Mouse (Mus musculus) heart, postnatal 25 days (tissue): ENCODE data around the gene Tmem181a. TPM values are rescaled to one million over a fixed set of nuclear protein-coding genes. Genes with fewer than 3 reads are reported as not detected.
"Not testable (repeated sequence)": the region's sequence is repeated elsewhere in the genome, so short reads cannot be mapped to it uniquely, and the experiment has no call there.

Experiments used
- DNase-seq: peaks from one replicate; pipeline ENCODE4 v3.0.0; 2022; ENCODE audit warnings: low spot score
- intact Hi-C: fragments of 180-260 bp; cut with DNase I; formaldehyde crosslinking; loops from one replicate; pipeline ENCODE4 v1.15.1; 2025
- total RNA-seq, 2 experiments: library from RNA; stranded (reverse); gene quantifications; 2 replicates each; pipeline ENCODE4 v1.2.3; 2021

The Tmem181a gene
- total RNA-seq: 1 to 10 TPM; 8.7 to 8.8 TPM

DNA sequence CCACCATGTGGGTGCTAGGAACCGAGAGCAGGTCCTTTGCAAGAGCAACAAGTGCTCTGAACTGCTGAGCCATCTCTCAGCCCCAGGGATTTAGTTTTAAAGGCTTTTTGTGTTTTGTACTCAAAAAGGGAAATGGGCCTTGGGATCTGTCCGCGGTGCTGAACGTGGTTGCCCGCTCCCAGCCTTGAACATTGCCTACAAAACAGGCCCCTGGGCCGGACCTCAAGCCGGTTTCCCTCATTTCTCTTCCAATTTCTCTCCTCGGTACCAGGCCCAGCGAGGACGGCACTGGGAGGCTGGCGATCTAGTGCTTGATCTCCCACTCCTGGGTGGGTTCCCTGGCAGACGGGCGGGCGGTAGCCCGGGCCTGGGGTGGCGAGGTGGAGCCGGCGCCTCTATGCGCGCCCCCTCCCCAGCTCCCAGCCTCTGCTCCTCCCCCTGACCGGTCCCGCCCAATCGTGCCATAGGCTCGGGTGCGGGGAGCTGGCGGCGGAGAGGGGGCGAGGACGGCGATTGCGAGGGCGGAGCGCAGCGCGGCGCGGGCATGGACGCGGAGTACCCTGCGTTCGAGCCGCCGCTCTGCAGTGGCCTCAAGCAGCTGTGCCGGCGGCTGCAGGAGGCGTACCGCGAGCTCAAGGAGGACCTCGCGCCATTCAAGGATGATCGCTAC lies at the start of gene Tmem181a:
TSS of gene Tmem181a (plus strand) at position 461 of the 670 bp plus-strand sequence.
- intact Hi-C loops: not testable (repeated sequence)

DNA sequence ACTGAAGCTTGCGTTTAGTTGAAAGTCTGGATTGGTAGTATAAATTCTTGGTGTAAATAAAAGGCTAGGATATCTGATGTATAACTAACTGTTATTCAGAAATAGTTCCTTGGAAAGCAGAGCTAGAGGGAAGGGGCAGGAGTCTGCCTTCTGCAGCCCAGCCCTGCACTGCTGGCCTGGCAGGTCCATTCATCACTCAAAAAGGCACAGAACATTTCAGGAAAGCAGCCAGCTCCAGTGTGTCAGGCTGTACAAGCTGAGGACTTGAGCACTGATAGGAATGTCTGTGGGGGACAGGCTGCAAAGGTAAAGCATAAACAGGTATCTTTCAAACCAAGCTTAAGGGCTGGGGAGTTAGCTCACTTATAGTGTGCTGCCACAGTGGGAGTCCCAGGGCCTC lies 44.9 kb upstream of the Tmem181a start:
- intact Hi-C loops: loop anchor here (5.0 kb wide), 1 partner anchor 39 kb away; no protein-coding TSS in a partner anchor
- DNase-seq: no peak

More for the DNA sequence above, at the start of gene Tmem181a:
- not testable (repeated sequence) for DNase-seq

DNA sequence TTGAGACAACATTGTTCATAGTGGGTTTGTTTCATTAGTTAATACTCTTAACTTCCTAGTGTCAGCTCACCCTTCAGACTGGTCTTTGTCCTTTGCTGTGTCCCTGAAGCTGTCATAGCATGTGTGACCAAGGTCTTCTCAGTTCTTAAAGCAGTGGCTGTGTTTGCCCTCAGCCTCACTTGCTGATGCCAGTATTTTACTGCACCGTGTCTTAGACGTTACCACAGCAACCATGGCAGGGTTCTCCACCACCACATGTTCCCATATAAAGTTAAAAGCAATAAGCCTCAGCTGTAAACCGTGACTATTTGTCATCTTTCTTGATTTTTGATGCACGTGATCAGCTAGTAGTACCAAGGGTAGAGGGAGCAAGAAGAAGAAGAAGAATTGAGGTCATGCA lies 41.0 kb upstream of the Tmem181a start:
- DNase-seq: no peak
- intact Hi-C loops: loop anchor here (5.0 kb wide), 1 partner anchor 108 kb away; the partner anchor contains the start of gene Tulp4

DNA sequence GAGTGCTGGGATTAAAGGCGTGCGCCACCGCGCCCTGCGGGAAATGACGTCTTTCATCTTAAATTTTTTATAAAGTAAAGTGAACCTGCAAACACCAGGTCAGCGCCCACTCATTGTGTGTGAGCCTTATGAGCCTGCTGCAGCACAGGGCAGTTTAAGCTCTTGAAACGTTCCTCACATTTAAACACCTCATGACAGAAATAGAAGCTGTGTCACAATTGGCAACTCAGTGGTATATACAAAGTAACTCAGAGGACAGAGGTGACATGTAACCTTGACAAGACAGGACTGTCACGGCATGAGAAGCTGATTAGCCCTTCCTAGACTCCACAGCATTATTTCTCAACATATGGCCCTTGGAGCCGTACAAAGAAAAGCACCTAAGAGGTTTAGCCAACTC lies 40.1 kb upstream of the Tmem181a start:
- no peak for DNase-seq
- intact Hi-C loops: loop anchor here (5.0 kb wide), 1 partner anchor 109 kb away; the partner anchor contains the start of gene Tulp4

DNA sequence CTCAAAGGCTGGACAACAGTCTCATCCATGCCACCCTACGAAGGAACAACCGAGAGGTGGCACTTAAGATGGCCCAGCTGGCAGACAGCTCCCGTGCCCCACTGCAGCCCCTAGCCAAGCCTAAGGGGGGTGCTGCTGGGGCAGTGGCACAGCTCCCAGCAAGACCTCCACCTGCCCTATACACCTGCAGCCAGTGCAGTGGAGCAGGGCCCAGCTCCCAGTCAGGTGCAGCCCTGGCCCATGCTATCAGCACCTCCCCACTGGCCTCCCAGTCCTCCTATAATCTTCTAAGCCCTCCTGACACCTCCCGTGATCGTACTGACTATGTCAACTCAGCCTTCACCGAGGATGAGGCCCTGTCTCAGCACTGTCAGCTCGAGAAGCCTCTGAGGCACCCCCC lies 24.0 kb upstream of the Tmem181a start:
- DNase-seq, intact Hi-C loops: not testable (repeated sequence)

DNA sequence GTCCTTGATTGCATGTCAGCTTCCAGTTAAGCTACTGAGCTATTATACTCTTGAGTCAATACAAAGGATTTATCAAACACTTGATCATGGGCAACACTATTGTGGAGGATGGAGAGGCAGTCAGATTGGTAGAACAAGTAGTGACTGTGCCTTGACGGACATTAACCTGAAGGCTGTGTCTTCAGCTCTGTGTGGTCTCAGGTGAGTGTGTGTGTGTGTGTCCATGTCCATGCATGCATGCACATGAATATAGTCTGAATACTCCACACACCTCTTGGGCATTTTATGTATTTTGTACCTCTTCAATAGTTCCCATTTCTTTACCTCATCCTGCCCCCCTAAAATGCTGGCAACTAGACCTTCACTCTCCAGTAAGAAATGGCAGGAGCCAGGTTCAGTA lies 5.4 kb upstream of the Tmem181a start:
- intact Hi-C loops, DNase-seq: not testable (repeated sequence)

DNA sequence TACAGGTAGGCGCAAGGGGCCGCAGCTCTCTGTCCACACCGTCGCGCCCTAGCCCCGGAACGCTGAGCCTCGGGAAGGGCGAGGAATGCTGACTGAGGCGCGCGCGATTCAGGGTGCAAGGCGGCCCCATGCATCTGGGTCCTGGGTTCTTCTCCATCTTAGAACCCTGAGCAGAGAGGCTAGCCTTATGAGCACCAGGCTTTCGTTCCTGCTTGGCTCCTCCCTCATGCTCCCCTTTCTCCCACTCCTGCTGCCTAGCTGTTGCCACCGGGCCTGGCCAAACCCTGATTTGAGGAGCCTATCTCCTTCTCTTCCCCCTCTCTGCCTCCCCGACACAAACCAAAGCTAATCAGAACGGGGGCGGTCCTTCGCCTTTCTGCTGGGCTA lies 403 bp downstream of the Tmem181a start:
- DNase-seq, intact Hi-C loops: not testable (repeated sequence)

DNA sequence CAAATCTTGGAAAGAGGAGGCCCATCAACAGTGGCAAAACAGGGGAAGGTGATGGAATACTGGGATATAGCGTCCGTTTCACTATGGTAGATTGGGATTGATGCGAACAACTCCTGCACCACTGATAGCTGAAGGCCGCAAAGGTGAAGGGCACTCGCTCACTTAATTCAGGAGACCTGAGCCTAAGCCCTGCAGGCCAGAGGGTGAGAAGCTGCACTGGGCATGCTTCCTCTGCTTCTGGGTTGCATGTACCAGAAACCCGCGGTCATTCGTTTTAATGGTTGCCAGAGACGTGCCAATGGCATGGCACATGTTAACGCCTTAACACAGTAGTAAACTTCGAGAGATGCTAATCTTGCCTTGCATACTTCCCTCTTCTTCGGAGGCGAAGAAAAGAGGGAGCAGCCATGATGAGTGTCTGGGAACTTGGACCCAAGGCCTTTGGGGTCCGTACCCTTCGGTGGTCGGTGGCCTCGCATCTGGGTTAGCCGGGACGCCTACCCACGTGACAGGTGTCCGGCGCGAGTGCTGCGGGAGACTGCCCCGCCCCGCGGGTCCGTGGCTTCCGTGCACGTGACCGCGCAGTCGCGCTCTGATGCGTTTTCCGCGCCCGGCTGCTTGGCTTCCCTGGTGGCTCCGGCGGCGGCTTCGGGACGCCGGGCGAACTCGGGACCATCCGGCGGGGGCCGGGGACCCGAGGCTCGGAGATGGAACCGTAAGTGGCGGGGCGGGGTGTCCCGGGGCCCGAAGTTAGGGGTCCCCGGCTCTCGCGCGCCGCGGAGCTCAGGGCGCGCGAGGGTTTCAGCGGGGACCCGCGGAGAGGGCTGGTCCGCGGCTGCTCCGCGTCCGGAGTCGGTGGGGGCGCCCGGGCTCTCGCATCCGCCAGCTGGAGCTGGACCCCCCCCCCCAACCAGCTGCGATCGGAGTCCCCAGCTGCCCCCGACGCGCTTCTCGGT lies 13.5 kb downstream of the Tmem181a start:
- DNase-seq, intact Hi-C loops: not testable (repeated sequence)

DNA sequence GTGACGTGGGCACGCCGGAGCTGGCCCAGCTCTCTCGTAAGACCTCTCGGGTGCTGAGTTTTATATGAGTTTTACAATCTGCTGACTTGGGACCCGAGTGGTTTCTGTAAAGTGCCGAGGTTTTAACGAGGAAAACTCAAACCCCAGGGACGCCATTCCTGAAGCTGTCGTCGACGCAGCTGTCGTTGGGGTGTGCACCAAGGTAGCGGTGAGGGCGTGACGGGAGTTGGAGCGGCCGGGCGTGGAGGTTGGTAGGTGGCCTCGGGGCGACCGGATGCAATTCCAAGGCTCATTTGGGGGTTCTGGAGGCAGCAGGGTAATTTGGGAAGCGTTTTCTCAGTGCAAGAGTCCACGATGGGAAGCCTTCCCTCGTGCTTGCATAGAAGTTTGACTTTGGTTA lies 14.2 kb downstream of the Tmem181a start:
- DNase-seq, intact Hi-C loops: not testable (repeated sequence)

DNA sequence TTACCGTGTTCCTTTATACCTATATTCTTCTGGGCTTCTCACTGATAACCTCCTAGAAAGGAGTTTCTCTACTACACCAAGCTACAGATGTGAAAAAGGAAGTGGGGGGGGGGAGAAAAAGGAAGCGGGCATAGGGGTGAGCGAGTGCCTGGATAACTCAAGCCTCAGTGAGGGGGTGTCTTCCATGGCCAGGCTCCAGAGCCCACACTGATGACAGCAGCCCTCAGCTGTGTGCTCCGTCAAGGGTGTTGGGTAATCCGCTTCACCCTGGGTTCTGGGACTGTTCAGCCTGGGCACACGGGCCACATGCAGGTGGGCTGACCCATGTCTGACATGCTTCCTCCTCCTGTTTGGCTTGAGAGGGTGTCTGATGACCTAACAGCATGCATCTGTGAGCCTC lies 15.3 kb downstream of the Tmem181a start:
- DNase-seq, intact Hi-C loops: not testable (repeated sequence)

DNA sequence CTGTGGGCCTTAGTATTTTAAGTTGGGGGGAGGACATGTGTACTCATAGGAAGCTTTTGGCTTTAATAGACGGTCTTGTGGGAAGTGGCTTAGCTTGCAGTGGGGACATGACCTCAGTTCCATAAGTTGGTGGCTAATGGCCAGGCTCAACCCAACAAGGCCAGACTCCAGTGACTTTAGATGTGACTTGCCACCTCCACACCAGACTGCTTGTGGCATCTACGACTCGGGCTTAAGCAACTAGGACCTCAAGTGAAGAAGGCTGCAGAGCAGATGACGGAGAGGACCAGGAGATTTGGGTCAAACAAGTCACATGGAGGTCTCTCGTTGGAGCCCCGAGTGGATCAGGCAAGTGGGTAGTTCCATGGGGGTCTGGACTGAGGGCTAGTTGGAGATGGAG lies 18.0 kb downstream of the Tmem181a start:
- intact Hi-C loops, DNase-seq: not testable (repeated sequence)

DNA sequence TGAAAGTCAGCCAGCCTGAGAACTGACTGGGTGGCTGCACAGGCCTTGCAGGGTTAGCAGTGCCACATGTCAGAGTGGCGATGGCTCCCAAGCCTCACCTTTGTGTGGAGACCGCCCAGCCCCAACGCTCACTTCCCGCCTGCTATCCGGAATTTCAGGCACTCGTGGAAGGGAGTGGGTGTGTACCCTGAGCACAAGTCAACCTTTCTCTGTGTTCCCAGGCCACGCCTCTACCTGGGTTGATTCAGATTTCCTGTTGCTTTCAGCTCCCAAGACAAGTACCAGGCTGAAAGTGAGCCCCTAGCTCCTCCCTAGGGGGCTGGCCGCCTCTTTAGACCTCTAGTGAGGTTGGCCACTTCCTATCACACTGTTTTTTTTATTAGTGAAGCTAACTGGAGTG lies 22.5 kb downstream of the Tmem181a start:
- DNase-seq, intact Hi-C loops: not testable (repeated sequence)

DNA sequence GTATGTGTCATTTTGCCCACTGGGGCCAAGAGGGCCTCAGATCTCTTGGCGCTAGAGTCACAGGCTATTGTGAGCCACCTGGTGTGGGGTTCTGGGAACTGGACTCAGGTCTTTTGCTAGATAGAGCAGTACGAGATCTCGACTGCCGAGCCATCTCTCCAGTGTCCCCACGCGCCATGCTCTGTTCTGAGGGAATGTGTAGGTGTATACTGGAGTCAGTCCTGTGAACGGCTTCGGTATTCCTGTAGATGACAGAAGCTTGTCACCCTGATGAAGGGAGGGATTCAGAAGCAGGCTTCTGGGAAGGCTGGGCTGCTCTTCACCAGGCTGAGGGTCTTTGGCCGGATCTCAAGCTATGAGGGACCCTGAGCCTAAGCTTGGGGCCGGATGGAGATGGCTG lies 23.1 kb downstream of the Tmem181a start:
- intact Hi-C loops, DNase-seq: not testable (repeated sequence)

DNA sequence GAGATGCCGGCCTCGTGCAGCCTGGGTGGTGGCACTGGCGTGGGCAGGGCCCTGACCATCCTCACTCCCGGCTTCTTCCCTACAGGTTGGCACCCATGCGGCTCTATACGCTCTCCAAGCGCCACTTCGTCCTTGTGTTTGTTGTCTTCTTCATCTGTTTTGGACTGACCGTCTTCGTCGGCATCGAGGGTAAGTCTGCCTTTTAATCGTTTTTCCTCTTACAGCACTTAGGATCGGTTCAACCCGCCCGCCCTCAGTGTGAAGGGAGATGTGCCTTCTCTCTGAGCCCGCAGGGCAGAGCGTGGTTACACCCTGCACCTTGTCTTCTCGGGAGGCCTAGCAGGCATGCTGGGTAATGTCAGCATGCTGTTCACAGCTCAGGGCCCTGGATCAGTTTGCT lies 23.9 kb downstream of the Tmem181a start:
- intact Hi-C loops: not testable (repeated sequence)

DNA sequence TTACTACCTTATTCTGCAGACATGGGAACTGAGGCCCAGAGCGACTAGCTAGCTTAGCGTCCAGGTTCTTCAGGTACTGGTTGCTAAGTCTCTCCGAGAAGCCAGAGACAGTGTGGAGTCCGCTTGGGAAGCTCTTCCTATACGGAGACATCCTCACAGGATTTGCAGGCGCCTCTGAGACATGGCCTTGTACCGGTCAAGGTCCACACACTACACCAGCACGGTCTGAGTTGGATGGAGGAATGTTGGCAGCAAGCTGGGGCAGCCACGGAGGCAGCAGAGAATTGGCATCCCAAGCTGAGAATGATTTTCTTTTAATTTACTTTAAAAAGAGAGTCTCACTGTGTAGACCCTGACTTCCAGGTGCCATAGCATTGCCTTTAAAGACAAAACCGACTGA lies 26.5 kb downstream of the Tmem181a start:
- DNase-seq, intact Hi-C loops: not testable (repeated sequence)

More for the DNA sequence above, 23.9 kb downstream of the Tmem181a start:
- not testable (repeated sequence) for DNase-seq

DNA sequence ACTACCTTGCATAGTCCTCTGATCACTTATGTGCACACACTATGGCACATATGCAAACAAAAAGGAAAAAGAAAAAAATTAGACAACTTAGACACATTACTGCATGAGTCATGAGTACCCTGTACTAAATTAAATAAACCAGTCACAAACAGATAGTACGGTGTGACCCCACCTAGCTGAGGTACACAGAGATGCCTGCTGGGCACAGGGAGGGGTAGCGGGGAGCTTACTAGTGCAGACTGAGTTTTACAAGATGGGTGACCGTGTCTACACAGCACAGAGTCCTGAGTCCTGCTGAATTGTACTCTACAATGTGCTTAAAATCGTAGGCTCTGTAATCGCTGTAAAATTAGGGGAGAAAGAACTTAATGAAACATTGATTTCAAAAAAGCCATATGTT lies 29.5 kb downstream of the Tmem181a start:
- intact Hi-C loops, DNase-seq: not testable (repeated sequence)

DNA sequence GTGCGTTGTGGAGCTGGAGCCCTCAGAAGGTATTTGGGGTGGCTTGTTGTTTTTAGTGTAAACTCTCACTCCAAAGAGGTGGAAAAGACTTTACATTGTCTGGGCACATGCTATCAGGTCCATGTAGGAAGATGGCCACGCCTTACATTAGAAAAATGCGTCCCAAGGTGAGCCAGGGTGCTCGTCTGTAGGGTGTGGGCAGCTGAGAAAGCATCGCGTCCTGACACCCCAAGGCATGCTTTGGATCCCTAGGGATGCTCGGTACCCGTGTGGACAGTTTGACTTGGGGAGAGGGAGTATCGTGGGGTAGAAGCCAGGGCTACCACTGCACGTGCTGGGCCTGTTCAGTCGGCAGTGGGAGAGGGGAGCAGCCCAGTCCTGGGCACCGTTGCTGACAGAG lies 32.4 kb downstream of the Tmem181a start:
- intact Hi-C loops, DNase-seq: not testable (repeated sequence)

DNA sequence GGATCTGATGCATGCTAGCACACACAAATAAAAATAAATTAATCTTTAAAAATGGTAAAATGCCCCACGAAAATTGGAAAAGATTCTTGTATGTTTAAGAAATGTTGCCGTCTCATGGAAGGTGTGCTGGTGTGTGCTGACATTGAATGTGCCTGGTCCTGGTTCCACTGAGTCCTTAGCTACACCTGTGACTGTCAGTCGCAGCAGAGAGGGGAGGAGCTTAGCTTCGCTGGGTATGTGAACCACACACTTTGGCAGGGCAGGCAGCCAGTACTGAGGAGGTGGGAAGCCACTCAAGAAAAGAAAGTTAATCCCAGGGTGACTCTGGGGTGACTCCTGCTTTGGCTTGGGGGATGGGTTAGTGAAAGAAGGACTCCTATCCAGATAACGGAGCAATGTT lies 37.2 kb downstream of the Tmem181a start:
- intact Hi-C loops, DNase-seq: not testable (repeated sequence)

DNA sequence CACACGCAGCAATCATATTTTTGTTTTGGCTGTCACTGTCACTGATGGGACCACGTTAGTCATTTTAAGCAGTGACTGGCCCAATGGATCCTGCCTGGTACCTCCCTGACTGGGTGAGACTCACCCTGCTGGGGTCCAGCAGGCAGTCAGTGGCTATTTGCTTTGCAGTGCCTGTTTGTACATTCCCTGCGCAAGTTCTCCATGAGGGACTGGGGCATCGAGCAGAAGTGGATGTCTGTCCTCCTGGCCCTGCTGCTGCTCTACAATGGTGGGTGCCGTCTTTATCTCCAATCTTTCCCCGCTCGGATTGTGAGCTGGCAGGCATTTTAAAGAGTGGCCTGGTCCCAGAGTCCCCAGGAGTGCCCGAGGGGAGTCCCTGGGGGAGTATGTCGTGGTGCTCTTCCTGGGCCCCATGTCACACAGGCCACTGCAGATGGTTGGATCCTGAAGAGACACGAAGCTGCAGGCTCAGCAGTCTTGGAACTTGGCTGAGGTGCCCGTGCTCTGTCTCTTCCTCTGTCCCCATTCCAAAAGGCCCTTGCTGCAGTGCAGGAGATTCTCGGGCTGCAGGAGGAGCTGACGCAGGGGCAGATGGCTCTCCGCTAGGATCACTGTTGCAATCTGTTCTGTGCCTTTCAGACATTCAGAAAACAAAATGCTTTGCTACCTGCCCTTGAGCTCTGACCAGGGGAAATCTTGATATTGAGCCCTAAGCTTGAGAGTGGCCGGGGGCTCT lies 40.6 kb downstream of the Tmem181a start:
- intact Hi-C loops, DNase-seq: not testable (repeated sequence)
